Mouse (Mus musculus) hindbrain, embryonic 14.5 days (tissue): Measurements from ENCODE around the gene Hivep2. TPM values are rescaled to one million over a fixed set of nuclear protein-coding genes. Genes with fewer than 3 reads are reported as not detected.
A peak's percentile ranks its signal among the peaks of the same experiment; 100 is the strongest.

Experiments
- ATAC-seq: fragments of 200-750 bp; cut with Nextera tagmentation; 2 replicates; pipeline ENCODE4 v1.8.0; 2017; ENCODE audit warnings: moderate number of reproducible peaks, mild to moderate bottlenecking, moderate TSS enrichment, moderate library complexity; ENCODE audit not compliant: low FRiP score
- DNase-seq: peaks from one replicate; pipeline ENCODE4 v3.0.0-alpha.2; 2015; ENCODE audit warnings: low spot score
- H3K27ac ChIP-seq: fragments of 300-500 bp; sonication (generic); 2 replicates; pipeline ENCODE4 v1.5.1; 2014; ENCODE audit warnings: mild to moderate bottlenecking, moderate library complexity
- H3K27me3 ChIP-seq: fragments of 300-500 bp; sonication (generic); 2 replicates; pipeline ENCODE4 v1.6.1; 2014; ENCODE audit warnings: mild to moderate bottlenecking, low read length, mixed read lengths; ENCODE audit not compliant: control insufficient read depth, insufficient read depth
- H3K36me3 ChIP-seq: fragments of 300-500 bp; sonication (generic); replicated peaks from 2 replicates; pipeline ENCODE4 v1.6.1; 2014; ENCODE audit not compliant: control insufficient read depth, insufficient read depth
- H3K4me1 ChIP-seq: fragments of 300-500 bp; sonication (generic); replicated peaks from 2 replicates; pipeline ENCODE4 v1.6.1; 2014; ENCODE audit warnings: antibody characterized with exemption, low read length, mixed read lengths; ENCODE audit not compliant: control insufficient read depth, insufficient read depth
- H3K4me2 ChIP-seq: fragments of 300-500 bp; sonication (generic); replicated peaks from 2 replicates; pipeline ENCODE4 v1.6.1; 2014; ENCODE audit warnings: mild to moderate bottlenecking, moderate library complexity
- H3K4me3 ChIP-seq: fragments of 300-500 bp; sonication (generic); replicated peaks from 2 replicates; pipeline ENCODE4 v1.5.1; 2014; ENCODE audit warnings: mild to moderate bottlenecking, low read length
- H3K9ac ChIP-seq: fragments of 300-500 bp; sonication (generic); 2 replicates; pipeline ENCODE4 v1.6.1; 2014
- H3K9me3 ChIP-seq: fragments of 300-500 bp; sonication (generic); 2 replicates; pipeline ENCODE4 v1.6.1; 2016; ENCODE audit warnings: low read length; ENCODE audit not compliant: control insufficient read depth
- WGBS: fragments of 180-500 bp; shearing (Covaris S2); extraction: QIAGEN DNeasy Blood & Tissue Kit; methylation state at CpG from one replicate; pipeline ENCODE4 v1.1.7; 2014; 5-methylcytosine and 5-hydroxymethylcytosine counted together
- polyA plus RNA-seq: library from polyadenylated mRNA; unstranded; fragments of >200 nt; fragmentation: Nextera tagmentation; extraction: Ambion mirVana; gene quantifications from 2 replicates; pipeline ENCODE4 v1.2.1, GENCODE M21; 2014

The Hivep2 gene
- polyA plus RNA-seq, 1 experiment from 2014 or later = 17.0 TPM

DNA sequence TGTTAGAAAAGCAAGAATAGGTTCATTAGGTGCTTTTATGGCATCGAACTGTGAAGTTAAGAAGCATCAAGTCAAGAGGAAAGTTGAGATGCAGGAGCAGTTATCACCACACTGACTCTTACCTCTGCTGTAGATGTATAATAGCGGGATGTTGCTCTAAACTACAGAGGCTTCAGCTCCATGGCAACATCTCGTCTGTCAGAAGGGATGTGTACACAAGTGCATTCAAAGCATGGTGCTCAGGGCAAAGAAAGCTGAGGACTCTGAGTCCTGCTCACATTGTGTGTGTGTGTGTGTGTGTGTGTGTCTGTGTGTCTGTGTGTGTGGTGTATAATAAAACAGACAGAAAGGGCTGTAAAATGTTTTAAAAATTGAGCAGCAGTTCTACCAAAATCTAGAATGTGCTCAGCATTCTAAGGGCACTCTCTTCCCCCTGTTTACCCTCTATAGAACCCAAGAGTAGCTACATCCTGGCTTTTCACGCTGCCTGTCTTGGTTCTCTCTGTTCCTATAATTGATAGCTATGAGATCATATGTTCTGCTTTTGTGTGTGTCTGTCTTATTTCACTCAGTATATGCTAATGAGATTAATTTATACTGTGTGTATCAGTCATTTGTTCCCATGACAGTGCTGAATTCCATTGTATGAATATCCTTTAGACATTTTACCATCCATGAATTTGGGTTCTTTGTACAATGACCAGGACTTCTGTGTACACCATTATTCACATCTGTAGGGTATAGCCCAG is 39.1 kb downstream of the Hivep2 start:
- H3K9ac ChIP-seq = no peak overlapping the region
- H3K4me2 ChIP-seq = no peak overlapping the region
- H3K9me3 ChIP-seq = no peaks in the 10 kb centered on the region
- H3K27ac ChIP-seq = no peak overlapping the region
- ATAC-seq (no peak), DNase-seq (no peak)
- H3K4me1 ChIP-seq = 0 out of 2 replicates have a peak, but pooled peaks cover 8% of the 10 kb centered on the region
- no peaks in the 10 kb centered on the region for H3K27me3 ChIP-seq
- H3K4me3 ChIP-seq = no peak overlapping the region
- no peaks in the 10 kb centered on the region for H3K36me3 ChIP-seq
- WGBS = 55% methylated on average over 4 of the region's 4 CpGs

DNA sequence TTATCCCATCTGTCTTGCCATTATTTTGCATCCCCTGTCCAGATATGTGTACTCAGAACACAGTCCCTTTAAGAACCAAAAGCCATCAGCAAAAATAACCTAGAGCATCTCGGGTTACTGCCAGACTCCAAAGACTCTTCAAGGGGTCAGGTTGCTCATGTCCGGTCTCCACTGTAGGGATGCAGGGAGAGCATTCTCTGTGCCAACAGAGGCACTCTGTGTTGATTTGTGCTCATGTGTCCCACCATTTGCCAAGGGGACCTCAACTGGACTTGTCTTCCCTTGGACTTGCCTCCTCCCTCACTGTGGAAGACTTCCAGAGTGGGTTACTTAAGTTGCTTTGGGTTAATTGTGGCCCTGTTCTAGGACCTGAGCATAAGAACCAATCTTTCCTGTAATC is 43.8 kb downstream of the Hivep2 start:
- no peaks in the 10 kb centered on the region for H3K27me3 ChIP-seq
- H3K4me3 ChIP-seq = no peak overlapping the region
- no peak overlapping the region for H3K9ac ChIP-seq
- no peaks in the 10 kb centered on the region for H3K36me3 ChIP-seq
- no peak overlapping the region for H3K27ac ChIP-seq
- H3K9me3 ChIP-seq = no peaks in the 10 kb centered on the region
- WGBS = 91% methylated on average over 2 of the region's 2 CpGs
- H3K4me1 ChIP-seq = 0 out of 2 replicates have a peak, but pooled peaks cover 6% of the 10 kb centered on the region
- ATAC-seq (no peak), DNase-seq (no peak)
- H3K4me2 ChIP-seq = no peak overlapping the region

DNA sequence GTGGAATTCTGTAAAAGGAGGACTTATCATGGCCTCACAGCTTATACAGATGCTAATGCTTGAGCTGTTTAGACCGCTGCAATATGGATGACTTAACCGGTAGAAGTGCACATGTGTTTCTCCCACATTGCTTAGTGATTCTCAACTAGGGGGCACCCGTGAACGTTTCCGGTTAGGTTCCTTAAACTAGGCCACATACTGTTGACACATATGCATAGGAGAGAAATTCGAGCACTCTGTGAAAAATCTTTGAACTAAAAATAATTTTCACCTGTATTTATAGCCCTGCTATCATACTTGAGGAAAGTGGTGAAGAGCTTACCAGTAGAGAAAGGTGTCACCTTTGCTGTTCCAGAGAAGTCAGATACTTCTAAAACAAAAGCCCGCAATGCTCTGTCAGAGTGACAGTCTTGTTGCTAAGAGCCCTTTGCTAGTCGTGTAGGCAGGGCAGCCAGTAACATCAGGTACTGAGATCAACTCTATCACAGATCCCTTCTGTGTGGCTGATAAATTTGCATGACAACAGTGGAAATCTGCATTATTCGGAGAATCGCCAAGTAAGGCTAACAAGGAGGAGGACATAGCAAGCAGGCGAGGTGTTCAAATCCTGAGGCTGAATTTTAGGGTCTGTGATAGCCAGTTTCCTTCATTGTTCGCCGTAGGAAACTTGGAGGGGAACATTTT is 50.6 kb downstream of the Hivep2 start:
- Histone ChIP-seq H3K4me3 (no peak overlapping the region), H3K4me1 (peaks cover 12% of the 10 kb centered on the region), H3K9me3 (no peaks in the 10 kb centered on the region), H3K27me3 (no peaks in the 10 kb centered on the region), H3K36me3 (no peaks in the 10 kb centered on the region), H3K27ac (no peak overlapping the region), H3K9ac (no peak overlapping the region), H3K4me2 (no peak overlapping the region)
- ATAC-seq (no peak), DNase-seq (no peak)
- WGBS = 44% methylated on average over 13 of the region's 13 CpGs

DNA sequence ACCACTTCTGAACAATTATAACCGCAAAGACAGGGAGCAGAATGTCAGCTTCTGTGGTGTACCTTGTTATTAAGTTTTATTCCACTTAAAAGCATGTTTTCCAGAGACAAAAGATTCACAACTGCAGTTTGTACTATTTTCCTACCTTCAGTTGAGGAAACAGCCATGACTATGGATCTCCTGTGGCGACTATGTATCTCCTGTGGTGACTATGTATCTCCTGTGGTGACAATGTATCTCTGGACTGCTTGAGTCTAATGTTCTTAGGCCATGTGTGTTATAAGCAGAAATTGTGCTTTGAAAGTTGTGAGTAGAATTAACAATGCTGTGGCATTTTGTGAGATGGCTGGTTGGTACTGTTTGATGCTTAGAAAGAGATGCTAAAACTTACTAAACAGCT is 51.5 kb downstream of the Hivep2 start:
- DNase-seq = no peak
- H3K4me2 ChIP-seq = no peak overlapping the region
- H3K4me3 ChIP-seq = no peak overlapping the region
- ATAC-seq = no peak
- no peaks in the 10 kb centered on the region for H3K9me3 ChIP-seq
- 60% methylated on average over 2 of the region's 2 CpGs for WGBS
- no peaks in the 10 kb centered on the region for H3K27me3 ChIP-seq
- H3K36me3 ChIP-seq = no peaks in the 10 kb centered on the region
- H3K9ac ChIP-seq = no peak overlapping the region
- no peak overlapping the region for H3K27ac ChIP-seq
- peaks cover 12% of the 10 kb centered on the region for H3K4me1 ChIP-seq

DNA sequence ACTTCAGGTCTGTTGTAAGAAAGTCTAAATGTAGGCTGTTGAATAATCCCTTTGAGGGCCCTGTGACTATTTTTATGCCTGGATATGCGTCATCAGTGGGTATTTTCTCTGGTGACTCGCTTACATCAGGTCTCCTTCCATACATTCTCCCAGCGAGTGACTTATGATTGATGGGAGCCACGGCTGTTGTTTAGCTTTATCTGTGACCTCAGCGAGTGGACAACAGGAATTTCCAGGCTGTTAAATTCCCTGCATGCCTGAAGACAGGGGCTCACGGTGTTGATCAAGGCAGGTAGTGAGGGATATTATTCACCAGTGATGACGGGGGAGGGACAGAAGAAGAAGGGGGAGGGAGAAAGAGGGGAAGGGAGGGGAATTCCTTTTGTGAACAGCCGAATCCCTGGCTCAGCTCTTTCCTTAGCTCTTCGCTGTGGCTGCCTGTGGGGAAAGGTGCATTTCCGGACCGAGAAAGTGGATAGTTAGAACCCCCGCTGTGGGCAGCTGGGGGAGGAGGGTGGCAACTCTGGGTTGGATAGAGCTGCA is 52.0 kb downstream of the Hivep2 start:
- WGBS = 4% methylated on average over 12 of the region's 12 CpGs
- peak overlapping the region; percentile 50 for H3K4me2 ChIP-seq
- peaks cover 12% of the 10 kb centered on the region for H3K4me1 ChIP-seq
- no peaks in the 10 kb centered on the region for H3K9me3 ChIP-seq
- ATAC-seq (peak; percentile 49), DNase-seq (peak; percentile 38)
- H3K27me3 ChIP-seq = no peaks in the 10 kb centered on the region
- peak overlapping the region; percentile 47 for H3K9ac ChIP-seq
- peak overlapping the region; percentile 17 for H3K4me3 ChIP-seq
- 0 out of 2 replicates have a peak overlapping the region, but pooled peaks have one; percentile 21 for H3K27ac ChIP-seq
- H3K36me3 ChIP-seq = no peaks in the 10 kb centered on the region

DNA sequence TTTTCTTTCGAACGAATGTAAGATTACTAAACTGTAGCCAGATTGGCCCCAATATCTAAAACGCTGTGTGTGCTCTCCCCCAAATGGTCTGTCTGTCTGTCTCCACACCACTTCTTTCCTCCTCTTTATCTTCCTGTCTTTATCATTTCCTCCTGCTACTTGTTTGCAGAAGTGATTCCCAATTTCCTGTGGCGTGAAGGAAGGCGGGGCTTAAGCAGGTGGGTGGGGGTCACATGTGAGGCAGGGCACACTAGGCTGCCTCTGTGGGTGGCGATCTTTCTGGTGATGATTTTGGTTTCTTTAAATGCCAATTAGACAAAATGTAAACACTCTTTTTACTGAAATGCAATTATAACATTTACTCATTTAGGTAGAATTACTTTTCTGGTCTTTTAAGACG is 52.8 kb downstream of the Hivep2 start:
- H3K36me3 ChIP-seq = no peaks in the 10 kb centered on the region
- H3K27me3 ChIP-seq = no peaks in the 10 kb centered on the region
- DNase-seq = no peak
- no peak overlapping the region for H3K4me3 ChIP-seq
- H3K9me3 ChIP-seq = no peaks in the 10 kb centered on the region
- peaks cover 12% of the 10 kb centered on the region for H3K4me1 ChIP-seq
- no peak for ATAC-seq
- peak overlapping the region; percentile 50 for H3K4me2 ChIP-seq
- no peak overlapping the region for H3K27ac ChIP-seq
- WGBS = 37% methylated on average over 7 of the region's 7 CpGs
- no peak overlapping the region for H3K9ac ChIP-seq

DNA sequence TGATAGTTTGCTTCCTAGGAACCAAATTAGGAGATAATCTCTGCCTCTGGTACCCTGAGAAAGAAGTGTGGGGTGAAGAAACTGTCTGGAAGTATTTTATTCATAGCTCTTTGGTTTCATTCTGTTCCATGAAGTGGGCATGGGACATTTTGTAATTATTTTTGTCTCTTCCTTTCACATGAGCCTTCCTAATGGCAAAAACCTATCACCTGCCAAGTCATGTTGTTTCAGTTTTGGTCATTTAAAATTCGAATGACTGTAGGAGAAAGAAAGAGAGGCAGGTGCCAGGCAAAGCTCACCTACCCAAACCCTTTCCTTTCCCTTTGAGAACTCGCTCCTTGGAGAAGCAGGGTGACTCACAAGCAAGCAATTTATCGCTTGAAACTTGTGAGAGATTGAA is 53.3 kb downstream of the Hivep2 start:
- Histone ChIP-seq H3K36me3 (no peaks in the 10 kb centered on the region), H3K27me3 (no peaks in the 10 kb centered on the region), H3K4me1 (peaks cover 12% of the 10 kb centered on the region), H3K9ac (no peak overlapping the region), H3K9me3 (no peaks in the 10 kb centered on the region), H3K4me3 (no peak overlapping the region), H3K4me2 (no peak overlapping the region), H3K27ac (no peak overlapping the region)
- no peak for ATAC-seq
- 68% methylated on average over 3 of the region's 3 CpGs for WGBS
- DNase-seq = no peak

DNA sequence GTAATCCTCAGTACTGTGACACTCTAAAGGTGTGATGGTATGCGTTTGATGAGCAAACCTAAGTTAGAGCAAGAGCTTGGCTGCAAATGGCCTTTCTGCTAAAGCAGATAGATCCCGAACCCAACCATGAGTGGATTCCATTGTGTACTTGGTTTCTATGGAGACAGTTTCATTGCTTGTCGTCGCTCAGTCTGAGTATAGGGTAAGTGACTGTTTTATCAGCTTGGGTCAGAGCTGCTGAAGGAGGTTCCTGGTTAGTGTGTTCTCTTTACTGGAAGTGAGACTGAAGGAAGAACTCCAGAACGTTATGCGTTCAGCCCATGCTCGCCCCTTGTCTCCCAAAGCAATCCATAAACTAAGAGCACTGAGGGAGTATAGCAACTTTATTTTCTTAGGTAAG is 54.4 kb downstream of the Hivep2 start:
- Histone ChIP-seq H3K27ac (no peak overlapping the region), H3K4me3 (no peak overlapping the region), H3K36me3 (no peaks in the 10 kb centered on the region), H3K4me2 (no peak overlapping the region), H3K9me3 (no peaks in the 10 kb centered on the region), H3K9ac (no peak overlapping the region), H3K4me1 (peaks cover 12% of the 10 kb centered on the region), H3K27me3 (no peaks in the 10 kb centered on the region)
- 46% methylated on average over 7 of the region's 7 CpGs for WGBS
- no peak for DNase-seq
- no peak for ATAC-seq

DNA sequence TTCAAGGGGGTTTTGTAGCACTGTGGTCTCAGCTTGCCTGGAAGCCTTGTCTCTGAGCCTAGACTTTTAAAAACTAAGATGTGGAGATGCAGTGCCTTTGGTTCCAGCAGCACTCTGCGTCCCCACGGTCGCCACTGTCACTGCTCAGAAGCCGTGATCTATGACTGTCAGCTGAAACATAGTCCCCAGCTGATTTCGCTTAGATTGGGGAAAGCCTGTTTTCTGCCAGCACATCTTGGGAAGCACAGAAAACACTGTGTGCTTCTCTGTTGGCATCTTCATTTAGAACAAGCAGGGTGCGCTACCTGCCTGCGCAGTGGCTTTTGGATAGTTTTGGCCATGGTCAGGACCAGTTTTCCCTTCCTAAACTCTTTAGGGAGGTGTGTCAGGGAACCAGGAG is 59.1 kb downstream of the Hivep2 start:
- 90% methylated on average over 7 of the region's 7 CpGs for WGBS
- no peak for ATAC-seq
- DNase-seq = no peak
- Histone ChIP-seq H3K4me2 (no peak overlapping the region), H3K4me1 (no peaks in the 10 kb centered on the region), H3K36me3 (no peaks in the 10 kb centered on the region), H3K27me3 (no peaks in the 10 kb centered on the region), H3K4me3 (no peak overlapping the region), H3K27ac (no peak overlapping the region), H3K9ac (no peak overlapping the region), H3K9me3 (no peaks in the 10 kb centered on the region)
